Comparison of ENCODE assay signal across 23 mouse cellular contexts in the genomic region with DNA sequence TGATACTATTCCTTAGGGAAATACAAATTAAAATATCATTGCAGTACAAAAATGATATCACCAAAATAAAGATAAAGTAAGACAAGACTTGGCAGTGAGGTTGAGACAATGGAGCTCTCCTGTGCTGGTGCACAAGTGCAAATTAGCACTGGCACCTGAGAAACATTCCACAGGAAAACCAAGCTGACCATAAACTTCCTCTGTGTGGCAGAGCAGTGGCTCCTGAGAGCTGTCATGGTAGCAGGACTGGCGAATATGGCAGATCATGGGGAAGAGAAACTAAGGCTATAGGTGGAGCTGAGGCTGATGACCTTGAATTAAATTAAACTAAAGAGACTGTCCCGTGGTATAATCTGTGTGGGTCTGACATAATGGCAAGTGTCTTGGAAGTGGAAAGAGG. TPM values are rescaled to one million over a fixed set of nuclear protein-coding genes. Genes with fewer than 3 reads are reported as not detected.
A peak's percentile ranks its signal among the peaks of the same experiment; 100 is the strongest.
DNase-seq lines count a peak whose midpoint lies in the region; ATAC-seq and TF ChIP-seq lines count a peak whose summit lies in the region.
"Had no signal": no experiment of that assay in that cellular context is flagged by ENCODE, and none has a peak within 500 bp of the region (broad histone marks: within the 10 kb centered on the region; RNA-seq: fewer than 3 reads in every experiment).

No protein-coding gene starts in this region.

- H3K9ac ChIP-seq in CH12.LX (ENCODE audit: insufficient read depth, low read depth) = no peak overlapping the region
- H3K9ac ChIP-seq in kidney, embryonic 15.5 days = no peak overlapping the region
- H3K9ac ChIP-seq: embryonic facial prominence, embryonic 12.5 days; forebrain, embryonic 13.5 days; forebrain, embryonic 15.5 days; forebrain, postnatal 0 days had no signal

- H3K4me3 ChIP-seq in CH12.LX (replicated peaks in 1 of 3; ENCODE audit: low read depth in 2 of 3, low read length in 2 of 3, poor library complexity in 1 of 3) = no peak overlapping the region
- no peak overlapping the region for H3K4me3 ChIP-seq in layer of hippocampus, adult 2 months
- H3K4me3 ChIP-seq in kidney, embryonic 15.5 days (replicated peaks) = no peak overlapping the region
- H3K4me3 ChIP-seq: embryonic facial prominence, embryonic 10.5 days; embryonic facial prominence, embryonic 12.5 days; forebrain, embryonic 13.5 days; forebrain, embryonic 15.5 days had no signal

- in situ Hi-C loops in CH12.LX (cut with MboI; ENCODE audit: low pct_ligation_motif_present, low pct_unique_long_range_greater_than_20kb, low sequenced_read_pairs) = loop anchor here (25.0 kb wide), 1 partner anchor 200 kb away; no protein-coding TSS in a partner anchor

- TF ChIP-seq EP300 in CH12.LX (IDR thresholded peaks at IDR 0.05; ENCODE audit: low read length) = peak; percentile 45; the same call in 1 of the 2 replicates

- TF ChIP-seq CTCF in CH12.LX (conservative IDR thresholded peaks at IDR 0.05 in 1 of 2, IDR thresholded peaks at IDR 0.05 in 1 of 2; ENCODE audit: low read depth in 2 of 2, low read length in 2 of 2) = no peak
- TF ChIP-seq CTCF in layer of hippocampus, adult 2 months (conservative IDR thresholded peaks at IDR 0.05) = no peak

- 76% methylated on average over 2 of the region's 2 CpGs for WGBS in kidney, embryonic 15.5 days

- peaks cover 4% of the 10 kb centered on the region for H3K9me3 ChIP-seq in CH12.LX (replicated peaks; ENCODE audit: low read length)
- no peaks in the 10 kb centered on the region for H3K9me3 ChIP-seq in kidney, embryonic 15.5 days (replicated peaks)
- H3K9me3 ChIP-seq: embryonic facial prominence, embryonic 10.5 days; embryonic facial prominence, embryonic 12.5 days; forebrain, embryonic 13.5 days; forebrain, embryonic 15.5 days had no signal

- no peak for TF ChIP-seq RAD21 in CH12.LX (IDR thresholded peaks at IDR 0.05; ENCODE audit: low read depth, low read length)

- H3K27me3 ChIP-seq in CH12.LX (replicated peaks) = peaks cover 3% of the 10 kb centered on the region
- H3K27me3 ChIP-seq in kidney, embryonic 15.5 days = no peaks in the 10 kb centered on the region
- H3K27me3 ChIP-seq: embryonic facial prominence, embryonic 12.5 days; forebrain, embryonic 13.5 days; forebrain, embryonic 15.5 days had no signal

- dilution Hi-C loops in CH12.LX (cut with MboI; ENCODE audit: extremely low pct_ligation_motif_present, extremely low pct_unique_long_range_greater_than_20kb, low sequenced_read_pairs) = no loop called here

- peak; percentile 72 to 87 for ATAC-seq in hematopoietic stem cell, adult 5-6 weeks (replicated peaks in 1 of 2; ENCODE audit: insufficient read depth in 1 of 2, low FRiP score in 2 of 2, low TSS enrichment in 1 of 2, low read depth in 1 of 2, poor library complexity in 2 of 2, severe bottlenecking in 2 of 2)
- no peak for ATAC-seq in kidney, embryonic 15.5 days (replicated peaks; ENCODE audit: low FRiP score)
- ATAC-seq: CD4-positive, CD25-positive, alpha-beta regulatory T cell, adult 4 months; forebrain, embryonic 13.5 days; forebrain, embryonic 15.5 days; forebrain, postnatal 0 days had no signal

- H3K27ac ChIP-seq in CH12.LX (ENCODE audit: insufficient read depth, low read depth) = no peak overlapping the region
- H3K27ac ChIP-seq in layer of hippocampus, adult 2 months = no peak overlapping the region
- no peak overlapping the region for H3K27ac ChIP-seq in kidney, embryonic 15.5 days
- H3K27ac ChIP-seq: embryonic facial prominence, embryonic 10.5 days; embryonic facial prominence, embryonic 12.5 days; forebrain, embryonic 13.5 days; forebrain, embryonic 15.5 days had no signal

- TF ChIP-seq POLR2A in CH12.LX (IDR thresholded peaks at IDR 0.05; ENCODE audit: low read depth, low read length) = no peak

- DNase-seq in 416B (ENCODE audit: low read depth) (peak; percentile 26), CH12.LX (ENCODE audit: extremely low read depth) (no peak)
- no peak for DNase-seq in layer of hippocampus, adult 2 months (ENCODE audit: low spot score in 2 of 2)
- no peak for DNase-seq in urinary bladder, adult 18-20 months (ENCODE audit: low spot score in 2 of 2)
- DNase-seq: adrenal gland, adult 2 months; adrenal gland, postnatal 10 days; adrenal gland, postnatal 25 days; B cell, adult 2 months; cerebellum, adult 11 months; cerebellum, adult 18-20 months; cerebellum, adult 8-10 months; cerebellum, adult 9-11 months; cerebellum, postnatal 14 days; cerebellum, postnatal 36 days; forebrain, postnatal 0 days had no signal

- H3K4me2 ChIP-seq in CH12.LX (ENCODE audit: insufficient read depth, low read depth, poor library complexity, severe bottlenecking) = no peak overlapping the region
- H3K4me2 ChIP-seq in kidney, embryonic 15.5 days = no peak overlapping the region
- H3K4me2 ChIP-seq: embryonic facial prominence, embryonic 12.5 days; forebrain, embryonic 13.5 days; forebrain, embryonic 15.5 days had no signal

- H3K36me3 ChIP-seq in CH12.LX (replicated peaks in 1 of 2; ENCODE audit: control insufficient read depth in 1 of 2, insufficient read depth in 1 of 2, low read length in 1 of 2) = no peaks in the 10 kb centered on the region
- H3K36me3 ChIP-seq in kidney, embryonic 15.5 days = no peaks in the 10 kb centered on the region
- H3K36me3 ChIP-seq: embryonic facial prominence, embryonic 10.5 days; embryonic facial prominence, embryonic 12.5 days; forebrain, embryonic 15.5 days had no signal

- peaks cover 33 to 91% of the 10 kb centered on the region in 2 experiments for H3K4me1 ChIP-seq in CH12.LX (ENCODE audit: control insufficient read depth in 1 of 2, insufficient read depth in 2 of 2)
- peaks cover 18% of the 10 kb centered on the region for H3K4me1 ChIP-seq in kidney, embryonic 15.5 days
- H3K4me1 ChIP-seq: forebrain, embryonic 13.5 days; forebrain, embryonic 15.5 days had no signal

- H3K79me2 ChIP-seq in CH12.LX (replicated peaks; ENCODE audit: control insufficient read depth, extremely low read depth, insufficient read depth, poor library complexity, severe bottlenecking) = no peaks in the 10 kb centered on the region

TF ChIP-seq in CH12.LX, 34 proteins besides CTCF, POLR2A, EP300 and RAD21:
- TF ChIP-seq MAX (IDR thresholded peaks at IDR 0.05; ENCODE audit: low read length) = no peak
- no peak for TF ChIP-seq UBTF (IDR thresholded peaks at IDR 0.05; ENCODE audit: low read depth, low read length)
- no peak for TF ChIP-seq SIN3A (IDR thresholded peaks at IDR 0.05; ENCODE audit: low read length)
- TF ChIP-seq IRF4 (IDR thresholded peaks at IDR 0.05; ENCODE audit: low read depth, low read length) = 0 out of 2 replicates have a peak, but pooled peaks have one; percentile 14
- no peak for TF ChIP-seq ZMIZ1 (IDR thresholded peaks at IDR 0.05; ENCODE audit: low read depth, low read length)
- TF ChIP-seq JUN (IDR thresholded peaks at IDR 0.05; ENCODE audit: insufficient read depth, low read depth, low read length) = no peak
- TF ChIP-seq ZKSCAN1 (IDR thresholded peaks at IDR 0.05; ENCODE audit: borderline replicate concordance, low read depth, low read length) = no peak
- TF ChIP-seq MYC (IDR thresholded peaks at IDR 0.05; ENCODE audit: low read depth, low read length) = no peak
- no peak for TF ChIP-seq ELF1 (IDR thresholded peaks at IDR 0.05; ENCODE audit: low read depth, low read length)
- TF ChIP-seq GABPA (IDR thresholded peaks at IDR 0.05; ENCODE audit: insufficient replicate concordance, low read depth, low read length) = no peak
- TF ChIP-seq MXI1 (IDR thresholded peaks at IDR 0.05; ENCODE audit: low read depth, low read length) = no peak
- no peak for TF ChIP-seq E2F4 (IDR thresholded peaks at IDR 0.05; ENCODE audit: insufficient replicate concordance, low read depth, low read length)
- TF ChIP-seq MAFK (IDR thresholded peaks at IDR 0.05; ENCODE audit: insufficient replicate concordance, low read length) = 0 out of 2 replicates have a peak, but pooled peaks have one; percentile 6
- no peak for TF ChIP-seq USF2 (conservative IDR thresholded peaks at IDR 0.05; ENCODE audit: low read depth, low read length)
- TF ChIP-seq MEF2A (IDR thresholded peaks at IDR 0.05; ENCODE audit: borderline replicate concordance, low read depth, low read length) = no peak
- TF ChIP-seq BHLHE40 (IDR thresholded peaks at IDR 0.05; ENCODE audit: low read depth, low read length) = peak; percentile 58
- TF ChIP-seq NRF1 (IDR thresholded peaks at IDR 0.05; ENCODE audit: low read depth, low read length) = no peak
- no peak for TF ChIP-seq POLR2AphosphoS2 (IDR thresholded peaks at IDR 0.05; ENCODE audit: low read depth, low read length)
- no peak for TF ChIP-seq CHD2 (IDR thresholded peaks at IDR 0.05; ENCODE audit: low read length)
- TF ChIP-seq TCF12 (IDR thresholded peaks at IDR 0.05; ENCODE audit: low read depth, low read length) = no peak

RNA-seq across cellular contexts. Expression of a gene that starts 33.6 kb away (rescaled TPM):
- total RNA-seq in CH12.LX (2012; rRNA removed) (0.42 and 0.55 TPM in 2 replicates), CH12.LX (2014; rRNA removed) (2.6 and 2.8 TPM in 2 replicates)
- polyA plus RNA-seq in CH12.LX (2012; ENCODE audit: insufficient read length, low read depth) = 4.8 and 5.5 TPM in 2 replicates
- total RNA-seq in hematopoietic stem cell, adult 5-6 weeks (2017) = not detected in 2 replicates
- 100 to 1,000 TPM in 1 of 2 experiments, 10 to 100 TPM in 1; 98.9 to 106 TPM for total RNA-seq in layer of hippocampus, adult 2 months (2021)
- polyA plus RNA-seq in kidney, embryonic 15.5 days (2015; fragmentation: Nextera tagmentation; extraction: Ambion mirVana) = 13.6 and 14.9 TPM in 2 replicates
- total RNA-seq: MEL had no signal
- polyA plus RNA-seq: CD4-positive, CD25-positive, alpha-beta regulatory T cell, adult 4 months had no signal

Comparison
In these comparisons a context has a peak if more than half of its experiments do, and no peak if none do; other contexts are left out.
1. RNA of a gene that starts 33.6 kb away (total RNA-seq): 98.9 to 106 TPM in layer of hippocampus, adult 2 months; 0.42 to 2.8 TPM in CH12.LX and not detected in hematopoietic stem cell, adult 5-6 weeks; every median in the first group is over 10 times any median in the second.